Mouse (Mus musculus) ovary, postnatal 14 days (tissue): ENCODE measurements around the gene Nprl3.
"Not testable (repeated sequence)": the region's sequence is repeated elsewhere in the genome, so short reads cannot be mapped to it uniquely, and the experiment has no call there.

Source experiments
- DNase-seq: peaks from one replicate; pipeline ENCODE4 v3.0.0; 2022; ENCODE audit warnings: low spot score

The Nprl3 gene

DNA sequence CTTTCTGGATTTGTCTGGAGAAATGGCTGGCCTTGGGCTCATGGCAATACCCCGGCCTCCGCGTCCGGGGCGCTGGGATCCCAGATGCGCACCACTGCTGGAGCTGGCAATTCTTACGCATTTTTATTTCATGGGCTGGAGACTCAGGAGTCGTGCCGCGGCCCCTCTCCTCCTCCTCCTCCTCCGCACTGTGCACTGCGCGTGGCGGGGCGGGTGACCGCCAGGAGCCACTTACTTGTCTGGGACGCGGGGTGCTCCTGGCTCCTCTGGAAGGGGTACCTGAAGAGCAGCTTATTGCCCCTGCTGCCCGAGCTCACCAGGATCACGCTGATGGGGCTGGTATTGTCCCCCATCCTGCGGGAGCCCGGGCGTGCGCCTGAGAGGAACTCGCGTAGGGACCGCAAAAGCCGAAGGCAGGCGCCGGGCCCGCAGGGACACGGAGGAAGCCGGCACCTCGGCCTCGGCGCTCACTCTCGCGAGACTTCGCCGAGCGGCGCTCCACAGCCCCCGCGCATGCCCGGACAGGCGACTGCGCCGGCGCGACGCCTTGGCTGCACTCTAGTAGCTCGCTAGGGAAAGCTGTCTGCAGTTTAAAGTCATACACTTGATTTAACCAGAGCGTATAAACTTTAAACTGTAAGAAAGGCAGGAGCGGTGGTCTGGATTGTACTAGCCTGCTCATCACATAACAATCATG, at the start of gene Nprl3:
TSS of gene Nprl3 (minus strand) at position 520 of the 697 bp plus-strand sequence.
- peak; percentile 94 for DNase-seq

DNA sequence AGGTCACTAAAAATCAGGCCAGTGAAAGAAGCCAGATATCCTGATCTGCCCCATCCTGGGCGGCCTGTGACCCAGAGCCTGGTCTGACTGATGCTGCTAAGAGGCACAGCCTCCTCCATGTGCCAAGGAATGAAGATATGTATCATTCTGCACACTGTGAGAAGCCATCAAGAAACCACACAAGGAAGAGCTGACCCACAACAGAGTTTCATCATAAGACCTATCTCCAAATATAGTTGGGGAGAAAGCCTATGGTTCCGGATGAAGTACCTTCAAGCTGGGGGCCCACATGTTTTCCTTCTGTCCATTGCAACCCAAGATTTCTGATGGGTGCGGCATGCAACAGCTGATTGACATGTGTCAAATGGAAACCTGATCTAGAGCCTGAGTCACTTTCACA, 48.5 kb upstream of the Nprl3 start:
- DNase-seq = no peak

DNA sequence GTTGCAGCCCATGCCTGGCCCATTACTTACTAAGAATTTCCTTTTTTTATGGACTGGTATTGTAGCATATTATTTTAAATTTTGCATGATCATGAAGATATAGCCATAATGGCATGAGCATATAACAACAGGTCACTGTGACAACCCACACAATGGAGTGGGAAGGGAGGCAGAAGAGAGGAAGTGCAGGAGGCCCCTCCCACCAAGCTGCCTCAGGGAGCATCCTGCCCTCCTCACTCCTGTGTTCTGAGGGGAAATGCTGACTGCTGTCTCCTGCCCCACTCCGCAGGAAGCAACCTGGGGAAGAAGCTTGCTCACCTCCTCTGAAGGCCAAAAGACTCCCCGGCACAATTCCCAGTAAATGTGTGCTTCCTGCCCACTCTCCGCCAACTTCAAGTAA, 42.4 kb upstream of the Nprl3 start:
- DNase-seq = no peak

DNA sequence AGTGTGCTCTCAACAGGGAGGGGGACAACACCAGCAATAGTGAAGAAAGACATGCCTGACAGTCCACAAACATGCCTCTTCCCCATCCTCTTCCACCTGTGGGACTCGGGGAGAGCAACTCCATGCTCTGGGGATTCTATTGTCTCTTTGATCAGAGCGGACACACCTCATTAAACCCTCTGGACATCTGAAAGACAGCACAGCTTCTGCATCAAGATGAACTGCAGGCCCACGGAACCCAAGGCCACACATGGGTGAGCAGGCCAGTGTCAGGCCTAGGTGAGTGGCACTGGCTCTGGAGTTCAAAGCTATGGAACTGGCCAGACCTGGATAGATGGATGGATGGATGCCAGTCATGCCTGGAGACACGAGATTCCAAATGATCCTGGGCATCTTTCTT, 41.9 kb upstream of the Nprl3 start:
- DNase-seq = no peak

DNA sequence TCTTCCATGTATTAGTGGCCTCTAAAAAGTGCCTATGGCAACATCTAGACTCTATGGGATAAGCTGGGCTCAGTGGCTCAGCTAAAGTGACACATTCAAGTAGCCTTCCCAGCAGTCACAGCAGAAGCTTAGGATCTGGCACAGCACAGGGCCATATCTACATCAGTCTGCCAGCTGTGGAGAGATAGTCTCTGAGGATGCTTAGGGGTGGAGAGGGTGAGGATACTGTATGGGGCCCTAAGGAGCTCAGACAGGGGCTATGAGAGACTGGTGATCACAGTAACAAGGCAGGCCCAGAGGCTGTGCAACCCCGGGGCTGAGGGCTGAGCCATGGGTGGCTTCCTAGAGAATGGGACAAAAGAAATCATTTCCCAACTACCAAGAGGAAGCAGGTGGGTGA, 39.5 kb upstream of the Nprl3 start:
- no peak for DNase-seq

DNA sequence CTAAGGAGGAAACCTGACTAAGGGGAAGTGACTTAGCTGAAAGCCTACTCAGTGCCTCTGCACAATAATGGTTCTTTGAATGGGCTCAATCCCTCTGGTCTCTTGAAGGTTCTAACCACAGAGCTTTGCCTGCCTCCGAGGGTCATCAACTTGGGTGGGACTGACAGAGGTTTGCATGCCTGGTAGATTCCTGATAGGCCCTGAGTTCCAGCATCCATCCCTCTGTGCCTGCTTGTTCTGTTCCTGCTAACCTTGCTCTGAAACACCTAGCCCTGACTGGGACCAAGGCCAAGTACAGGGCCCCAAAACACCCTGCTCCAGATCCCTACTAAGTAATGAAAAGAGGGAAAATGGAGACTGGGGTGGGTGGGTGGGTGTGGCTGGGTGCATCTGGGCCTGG, 35.9 kb upstream of the Nprl3 start:
- no peak for DNase-seq

DNA sequence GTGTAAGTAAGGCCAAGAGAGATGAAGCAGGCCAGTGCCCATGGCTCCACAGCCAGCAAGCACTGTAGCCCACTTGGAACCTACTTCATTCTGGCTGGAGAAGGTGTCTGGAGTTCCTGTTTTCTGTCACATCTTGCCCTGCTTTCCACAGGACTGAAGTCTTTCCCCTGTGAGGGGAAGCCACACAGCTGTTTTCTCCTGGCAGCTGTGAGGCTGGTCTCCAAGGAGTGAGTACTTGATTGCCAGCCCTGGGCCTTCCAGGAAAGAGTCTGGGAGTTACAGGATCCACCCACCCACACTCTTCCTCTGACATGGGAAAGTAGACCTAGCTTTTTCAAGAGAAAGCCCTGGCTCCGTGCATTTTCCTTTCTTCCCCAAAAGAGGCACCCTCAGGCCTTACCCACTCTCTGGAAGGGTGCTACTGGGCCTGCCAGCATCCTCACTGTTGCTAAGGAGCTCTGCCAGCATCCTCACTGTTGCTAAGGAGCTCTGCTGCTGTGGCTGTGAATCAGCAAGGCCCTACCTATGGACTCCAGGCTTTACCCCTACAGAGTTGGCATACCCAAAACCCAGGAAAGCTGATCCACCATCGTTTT, 35.4 kb upstream of the Nprl3 start:
- DNase-seq = no peak

DNA sequence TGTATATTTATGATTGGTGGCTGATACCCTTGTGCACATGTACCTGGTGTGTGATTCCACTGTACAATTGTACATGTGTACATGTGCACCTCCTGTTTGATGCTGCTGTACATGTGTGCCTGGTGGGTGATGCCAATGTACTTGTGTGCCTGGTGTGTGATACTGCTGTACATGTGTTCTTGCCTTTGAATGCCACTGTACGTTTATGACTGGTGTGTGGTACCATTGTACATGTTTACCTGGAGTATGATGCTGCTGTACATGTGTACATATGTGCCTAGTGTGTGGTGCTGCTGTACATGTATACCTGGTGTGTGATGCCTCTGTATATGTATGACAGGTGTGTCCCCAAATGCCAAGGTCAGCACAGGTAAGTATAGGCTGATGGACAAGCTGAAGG, 34.0 kb upstream of the Nprl3 start:
- no peak for DNase-seq

DNA sequence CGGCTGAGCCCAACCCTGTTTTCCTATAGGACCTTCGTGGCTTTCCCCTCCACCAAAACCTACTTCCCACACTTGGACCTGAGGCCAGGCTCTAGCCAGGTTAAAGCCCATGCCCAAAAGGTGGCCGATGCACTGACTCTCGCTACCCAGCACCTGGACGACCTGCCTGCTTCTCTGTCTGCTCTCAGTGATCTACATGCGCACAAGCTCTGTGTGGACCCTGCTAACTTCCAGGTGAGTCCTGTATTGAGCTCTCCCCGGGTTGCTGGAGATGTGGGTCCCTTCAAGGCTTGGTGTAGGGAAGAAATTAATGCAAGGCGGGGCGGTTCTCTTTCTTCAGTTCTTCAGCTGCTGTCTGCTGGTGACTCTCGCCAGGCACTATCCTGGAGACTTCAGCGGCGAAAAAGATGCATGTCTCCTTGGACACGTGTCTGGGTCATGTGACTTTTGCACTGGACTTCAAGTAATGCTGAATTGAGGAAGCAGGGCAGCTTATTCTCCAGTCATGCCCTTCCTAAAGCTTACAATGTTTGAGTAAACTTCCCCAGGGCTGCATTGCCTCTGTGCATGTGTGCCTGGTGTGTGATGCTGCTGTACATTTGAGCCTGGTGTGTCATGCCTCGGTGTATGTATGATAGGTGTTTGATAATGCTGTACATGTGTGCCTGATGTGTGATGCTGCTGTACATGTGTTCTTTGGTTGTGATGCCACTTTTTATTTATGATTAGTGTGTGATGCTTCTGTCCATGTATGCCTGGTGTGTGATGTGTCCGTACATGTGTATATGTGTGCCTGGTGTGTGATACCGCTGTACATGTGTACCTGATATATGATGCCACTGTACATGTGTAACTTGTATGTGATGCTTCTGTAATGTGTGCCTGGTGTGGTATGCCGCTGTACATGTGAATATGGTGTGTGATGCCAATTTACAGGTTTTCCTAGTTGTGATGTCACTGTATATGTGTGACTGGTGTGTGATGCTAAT, 33.1 kb upstream of the Nprl3 start:
- no peak for DNase-seq

DNA sequence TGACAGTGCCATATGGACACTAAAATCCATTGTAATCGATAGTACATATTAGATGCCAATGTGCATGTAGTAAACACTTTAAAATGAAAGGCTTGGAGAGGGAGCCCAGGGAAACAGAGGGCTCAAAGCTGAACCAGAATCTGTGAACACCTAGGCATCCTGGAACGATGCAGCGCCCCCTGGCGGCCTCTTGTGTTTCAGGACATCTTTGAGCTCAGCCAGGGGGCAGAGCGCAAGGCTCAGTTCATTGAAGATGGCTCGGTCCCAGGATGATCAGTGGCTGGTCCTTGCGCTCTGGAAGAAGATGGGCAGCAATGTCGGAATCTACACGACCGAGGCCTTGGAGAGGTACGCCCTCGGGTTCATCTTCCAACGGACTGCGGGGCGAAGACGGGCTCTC, 32.4 kb upstream of the Nprl3 start, which contains the start of gene Hbq1a:
TSS of gene Hbq1a (plus strand) at position 205 of the 400 bp plus-strand sequence.
- DNase-seq = peak; percentile 45

DNA sequence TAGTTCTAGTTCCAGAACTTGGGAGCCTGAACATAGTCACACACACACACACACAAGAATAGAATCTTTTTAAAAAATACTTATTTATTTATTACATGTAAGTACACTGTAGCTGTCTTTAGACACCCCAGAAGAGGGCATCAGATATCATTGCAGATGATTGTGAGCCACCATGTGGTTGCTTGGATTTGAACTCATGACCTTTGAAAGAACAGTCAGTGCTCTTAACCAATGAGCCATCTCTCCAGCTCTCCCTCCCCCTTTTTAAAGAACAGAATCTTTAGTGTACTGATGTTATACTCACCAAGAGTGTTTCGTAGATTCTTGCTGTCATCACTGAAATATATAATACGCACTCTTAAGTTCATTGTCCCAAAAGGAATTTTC, 31.0 kb upstream of the Nprl3 start:
- DNase-seq = no peak

DNA sequence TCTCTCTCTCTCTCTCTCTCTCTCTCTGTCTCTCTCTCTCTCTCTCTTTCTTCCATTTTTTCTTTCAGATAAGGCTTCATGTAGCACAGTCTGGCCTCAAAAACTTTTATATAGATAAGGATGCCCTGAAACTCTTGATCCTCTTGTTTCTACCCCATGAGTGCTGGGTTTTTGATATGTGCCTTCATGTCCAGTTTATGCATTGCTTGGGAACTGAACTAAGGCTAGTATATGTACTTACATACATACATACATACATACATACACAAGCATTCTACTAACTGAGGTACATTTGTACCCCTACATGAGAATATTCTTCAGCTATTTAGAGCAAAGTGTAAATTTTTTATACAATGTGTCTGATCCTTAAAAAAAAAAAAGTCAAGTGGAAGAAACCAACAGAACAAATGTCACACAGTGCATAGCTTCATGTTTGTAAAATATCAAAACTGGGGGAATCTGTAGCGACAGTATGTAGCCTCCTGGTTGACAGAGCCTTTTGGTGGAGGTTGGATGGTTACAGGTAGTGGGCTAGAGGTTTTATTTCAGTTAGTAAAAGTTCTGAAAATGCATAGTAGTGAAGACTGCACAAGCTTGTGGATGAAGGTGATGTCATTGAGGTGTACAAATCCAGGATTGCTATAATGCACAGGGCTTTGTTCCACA, 30.5 kb upstream of the Nprl3 start:
- DNase-seq = no peak

DNA sequence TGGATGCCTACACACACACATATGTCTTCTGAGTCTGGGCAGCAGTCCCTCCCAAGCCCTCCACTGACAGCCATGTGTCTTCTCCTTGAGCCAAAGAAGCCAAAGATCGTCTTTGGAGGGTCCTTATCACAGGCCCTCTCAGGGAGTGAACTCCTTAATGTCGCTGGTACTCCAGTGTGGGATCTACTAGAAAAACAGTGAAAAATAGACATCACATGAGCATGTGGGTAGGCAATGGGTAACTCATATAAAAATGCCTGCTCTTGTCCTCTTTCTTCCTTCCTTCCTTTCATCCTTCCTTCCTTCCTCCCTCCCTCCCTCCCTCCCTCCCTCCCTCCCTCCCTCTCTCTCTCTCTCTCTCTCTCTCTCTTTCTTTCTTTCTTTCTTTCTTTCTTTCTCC, 29.9 kb upstream of the Nprl3 start:
- DNase-seq = not testable (repeated sequence)

DNA sequence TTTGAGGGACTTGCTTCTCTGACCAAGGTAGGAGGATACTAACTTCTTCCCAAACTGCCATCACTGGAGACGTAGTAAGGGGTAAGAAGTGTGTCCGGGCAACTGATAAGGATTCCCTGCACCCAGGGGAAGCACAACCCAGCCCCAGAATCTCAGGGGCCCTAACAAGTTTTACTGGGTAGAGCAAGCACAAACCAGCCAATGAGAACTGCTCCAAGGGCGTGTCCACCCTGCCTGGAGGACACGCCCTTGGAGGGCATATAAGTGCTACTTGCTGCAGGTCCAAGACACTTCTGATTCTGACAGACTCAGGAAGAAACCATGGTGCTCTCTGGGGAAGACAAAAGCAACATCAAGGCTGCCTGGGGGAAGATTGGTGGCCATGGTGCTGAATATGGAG, 28.7 kb upstream of the Nprl3 start, which contains the start of gene Hba-a2:
TSS of gene Hba-a2 (plus strand) at position 287 of the 400 bp plus-strand sequence.
- not testable (repeated sequence) for DNase-seq

DNA sequence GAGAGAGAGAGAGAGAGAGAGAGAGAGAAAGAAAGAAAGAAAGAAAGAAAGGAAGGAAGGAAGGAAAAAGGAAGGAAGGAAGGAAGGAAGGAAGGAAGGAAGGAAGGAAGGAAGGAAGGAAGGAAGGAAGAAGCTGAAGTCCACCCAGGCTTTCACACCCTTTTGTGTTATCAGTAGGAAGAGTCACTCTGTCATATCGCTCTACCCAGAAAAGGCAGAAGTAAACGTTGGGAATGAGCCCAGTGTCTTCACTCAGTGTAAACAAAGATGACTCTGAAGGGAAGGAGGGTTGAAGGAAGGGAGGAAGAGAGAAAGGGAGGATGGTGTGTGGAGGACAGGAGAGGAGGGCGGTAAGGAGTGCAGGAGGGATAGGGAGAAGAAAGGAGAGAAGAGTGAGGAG, 26.0 kb upstream of the Nprl3 start:
- not testable (repeated sequence) for DNase-seq

DNA sequence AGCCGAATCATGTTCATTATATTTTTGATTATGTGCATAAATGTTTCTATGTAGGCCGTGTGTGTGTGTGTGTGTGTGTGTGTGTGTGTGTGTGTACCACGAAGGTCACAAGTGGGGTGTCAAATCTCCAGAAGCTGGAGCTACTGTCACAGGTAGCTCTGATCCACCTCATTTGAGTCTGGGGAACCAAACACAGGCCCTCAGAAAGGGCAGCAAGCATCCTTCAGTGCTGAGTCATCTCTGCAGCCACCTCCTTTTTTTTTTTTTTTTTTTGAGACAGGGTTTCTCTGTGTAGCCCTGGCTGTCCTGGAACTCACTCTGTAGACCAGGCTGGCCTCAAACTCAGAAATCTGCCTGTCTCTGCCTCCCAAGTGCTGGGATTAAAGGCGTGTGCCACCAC, 25.3 kb upstream of the Nprl3 start:
- DNase-seq = not testable (repeated sequence)

DNA sequence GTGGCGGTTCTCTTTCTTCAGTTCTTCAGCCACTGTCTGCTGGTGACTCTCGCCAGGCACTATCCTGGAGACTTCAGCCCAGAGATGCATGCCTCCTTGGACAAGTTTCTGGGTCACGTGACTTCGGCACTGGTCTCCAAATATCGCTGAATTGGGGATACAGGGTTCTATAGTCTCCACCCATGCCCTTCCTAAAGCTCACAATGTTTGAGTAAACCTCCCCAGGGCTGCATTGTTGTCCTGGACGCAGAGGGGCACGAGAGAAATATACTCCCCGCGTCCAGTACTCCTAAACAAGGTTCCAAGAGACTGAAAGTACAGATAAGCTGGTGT, 20.0 kb upstream of the Nprl3 start:
- DNase-seq = no peak

DNA sequence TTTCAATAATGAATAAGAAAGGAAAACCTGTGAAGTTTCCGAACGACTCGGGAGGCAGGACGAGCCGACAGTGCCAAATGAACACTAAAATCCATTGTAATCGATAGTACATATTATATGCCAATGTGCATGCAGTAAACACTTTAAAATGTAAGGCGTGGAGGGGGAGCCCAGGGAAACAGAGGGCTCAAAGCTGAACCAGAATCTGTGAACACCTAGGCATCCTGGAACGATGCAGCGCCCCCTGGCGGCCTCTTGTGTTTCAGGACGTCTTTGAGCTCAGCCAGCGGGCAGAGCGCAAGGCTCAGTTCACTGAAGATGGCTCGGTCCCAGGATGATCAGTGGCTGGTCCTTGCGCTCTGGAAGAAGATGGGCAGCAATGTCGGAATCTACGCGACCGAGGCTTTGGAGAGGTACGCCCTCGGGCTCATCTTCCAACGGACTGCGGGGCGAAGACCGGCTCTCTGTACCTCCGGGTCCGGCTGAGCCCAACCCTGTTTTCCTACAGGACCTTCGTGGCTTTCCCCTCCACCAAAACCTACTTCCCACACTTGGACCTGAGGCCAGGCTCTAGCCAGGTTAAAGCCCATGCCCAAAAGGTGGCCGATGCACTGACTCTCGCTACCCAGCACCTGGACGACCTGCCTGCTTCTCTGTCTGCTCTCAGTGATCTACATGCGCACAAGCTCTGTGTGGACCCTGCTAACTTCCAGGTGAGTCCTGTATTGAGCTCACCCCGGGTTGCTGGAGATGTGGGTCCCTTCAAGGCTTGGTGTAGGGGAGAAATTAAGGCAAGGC, 19.4 kb upstream of the Nprl3 start, which contains the start of gene Hbq1b:
TSS of gene Hbq1b (plus strand) at position 271 of the 798 bp plus-strand sequence.
- peak; percentile 69 for DNase-seq

DNA sequence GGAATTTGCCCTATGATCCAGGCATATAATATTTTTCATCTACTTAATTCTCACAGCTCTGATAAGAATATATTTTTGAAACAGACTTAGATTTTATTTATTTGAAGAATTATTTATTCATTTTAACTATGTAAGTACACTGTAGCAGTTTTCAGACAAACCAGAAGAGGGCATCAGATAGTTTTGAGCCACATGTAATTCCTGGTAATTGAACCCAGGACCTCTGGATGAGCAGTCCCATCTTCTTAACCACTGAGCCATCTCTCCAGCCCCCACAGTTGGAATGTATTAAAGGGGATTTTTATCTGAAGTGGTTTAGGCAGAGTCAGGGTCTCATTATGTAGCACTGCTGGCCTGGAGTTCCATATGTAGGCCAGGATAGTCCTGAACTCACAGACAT, 18.4 kb upstream of the Nprl3 start:
- not testable (repeated sequence) for DNase-seq

DNA sequence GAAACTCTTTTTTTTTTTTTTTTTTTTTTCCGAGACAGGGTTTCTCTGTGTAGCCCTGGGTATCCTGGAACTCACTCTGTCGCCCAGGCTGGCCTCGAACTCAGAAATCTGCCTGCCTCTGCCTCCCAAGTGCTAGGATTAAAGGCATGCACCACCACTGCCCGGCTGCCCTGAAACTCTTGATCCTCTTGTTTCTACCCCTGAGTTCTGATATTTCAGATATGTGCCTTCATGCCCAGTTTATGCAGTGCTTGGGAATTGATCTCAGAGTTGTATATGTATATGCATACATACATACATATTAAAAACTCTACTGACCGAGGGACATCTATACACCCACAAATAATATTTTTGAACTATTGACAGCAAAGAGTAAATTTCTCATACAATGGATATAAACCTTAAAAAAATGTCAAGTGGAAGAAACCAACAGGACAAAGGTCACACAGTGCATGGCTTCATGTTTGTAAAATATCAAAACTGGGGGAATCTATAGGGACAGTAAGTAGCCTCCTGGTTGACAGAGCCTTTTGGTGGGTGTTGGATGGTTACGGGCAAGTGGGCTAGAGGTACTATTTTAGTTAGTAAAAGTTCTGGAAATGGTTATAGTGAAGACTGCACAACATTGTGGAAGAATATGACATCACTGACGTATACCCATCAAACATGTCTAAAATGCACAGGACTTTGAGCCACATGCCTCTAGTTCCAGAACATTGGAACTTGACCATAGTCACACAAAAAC, 17.7 kb upstream of the Nprl3 start:
- no peak for DNase-seq

DNA sequence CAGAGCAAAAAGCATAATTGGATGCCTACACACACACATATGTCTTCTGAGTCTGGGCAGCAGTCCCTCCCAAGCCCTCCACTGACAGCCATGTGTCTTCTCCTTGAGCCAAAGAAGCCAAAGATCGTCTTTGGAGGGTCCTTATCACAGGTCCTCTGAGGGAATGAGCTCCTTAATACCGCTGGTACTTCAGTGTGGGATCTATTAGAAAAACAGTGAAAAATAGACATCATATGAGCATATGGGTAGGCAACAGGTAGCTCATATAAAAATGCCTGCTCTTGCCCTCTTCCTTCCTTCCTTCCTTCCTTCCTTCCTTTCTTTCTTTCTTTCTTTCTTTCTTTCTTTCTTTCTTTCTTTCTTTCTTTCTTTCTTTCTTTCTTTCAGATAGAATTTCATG, 17.1 kb upstream of the Nprl3 start:
- DNase-seq = not testable (repeated sequence)
